Mouse (Mus musculus): ENCODE measurements at regions not wholly inside any gene's neighbourhood (a gene's known extent, or its start where the extent isn't known, plus 50 kb on each side); places are given as distances from the start of the nearest gene placed in this dataset.

DNA sequence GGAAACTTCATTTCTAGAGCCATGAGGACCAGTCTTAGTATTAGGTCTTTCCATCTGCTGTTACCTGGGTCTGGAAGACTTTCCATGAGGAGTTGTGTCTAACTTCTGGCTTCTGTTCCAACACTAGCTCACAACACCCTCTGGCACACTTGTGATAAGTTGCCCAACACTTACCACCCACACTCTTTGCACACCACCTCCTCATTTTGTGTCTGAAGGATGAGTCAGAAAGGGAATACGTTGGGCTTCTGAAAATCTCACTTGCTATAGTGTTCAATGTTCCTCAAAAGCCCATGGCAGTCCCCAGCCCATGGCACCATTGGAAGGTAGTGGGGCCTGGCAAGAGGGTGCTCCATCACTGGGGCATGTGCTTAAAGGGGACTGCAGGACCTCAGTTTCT, 161.5 kb downstream of the Cartpt start:
- Histone ChIP-seq H3K4me3 (ENCODE audit: low read depth, low read length) (no peak overlapping the region), H3K27me3 (ENCODE audit: control insufficient read depth, insufficient read depth, low read length) (no peaks in the 10 kb centered on the region), H3K27ac (ENCODE audit: low read depth, low read length) (no peak overlapping the region), H3K36me3 (ENCODE audit: control insufficient read depth, insufficient read depth, low read length) (no peaks in the 10 kb centered on the region), H3K4me2 (replicated peaks; ENCODE audit: low read depth, low read length) (no peak overlapping the region), H3K9ac (ENCODE audit: low read depth, low read length) (no peak overlapping the region), H3K9me3 (ENCODE audit: control insufficient read depth, low read length) (no peaks in the 10 kb centered on the region), H3K4me1 (replicated peaks; ENCODE audit: control insufficient read depth, insufficient read depth, low read length) (no peaks in the 10 kb centered on the region; the same call in 1 of the 2 replicates)
- 78% methylated on average over 1 of the region's 1 CpGs for WGBS
- DNase-seq (ENCODE audit: low spot score) = no peak
- ATAC-seq (ENCODE audit: low FRiP score) = no peak

DNA sequence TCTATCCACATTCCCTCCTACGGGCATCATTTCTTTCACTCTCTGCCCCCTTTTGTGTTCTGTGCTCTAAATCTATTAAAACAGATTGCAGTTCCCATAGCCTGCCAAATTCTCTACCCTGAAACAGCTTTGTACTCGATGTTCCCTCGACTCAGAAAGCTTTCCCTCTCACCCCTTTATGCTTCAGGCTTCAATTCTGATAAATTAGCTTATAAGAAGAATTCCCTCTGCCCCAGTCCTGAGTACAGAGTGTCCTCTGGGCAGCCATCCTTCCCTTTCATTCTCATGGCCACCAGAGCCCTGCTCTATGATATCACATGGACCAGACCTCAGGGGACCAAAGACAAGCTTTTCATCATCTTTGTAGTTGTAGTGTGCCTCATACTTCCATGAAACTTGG, 163.6 kb downstream of the Cartpt start:
- no peak overlapping the region for H3K9ac ChIP-seq (ENCODE audit: low read depth, low read length)
- H3K4me2 ChIP-seq (replicated peaks; ENCODE audit: low read depth, low read length) = no peak overlapping the region
- no peaks in the 10 kb centered on the region for H3K9me3 ChIP-seq (ENCODE audit: control insufficient read depth, low read length)
- 77% methylated on average over 3 of the region's 3 CpGs for WGBS
- no peak for DNase-seq (ENCODE audit: low spot score)
- H3K4me1 ChIP-seq (replicated peaks; ENCODE audit: control insufficient read depth, insufficient read depth, low read length) = no peaks in the 10 kb centered on the region
- no peaks in the 10 kb centered on the region for H3K36me3 ChIP-seq (ENCODE audit: control insufficient read depth, insufficient read depth, low read length)
- no peak overlapping the region for H3K4me3 ChIP-seq (ENCODE audit: low read depth, low read length)
- H3K27me3 ChIP-seq (ENCODE audit: control insufficient read depth, insufficient read depth, low read length) = no peaks in the 10 kb centered on the region
- ATAC-seq (ENCODE audit: low FRiP score) = no peak
- H3K27ac ChIP-seq (ENCODE audit: low read depth, low read length) = no peak overlapping the region

DNA sequence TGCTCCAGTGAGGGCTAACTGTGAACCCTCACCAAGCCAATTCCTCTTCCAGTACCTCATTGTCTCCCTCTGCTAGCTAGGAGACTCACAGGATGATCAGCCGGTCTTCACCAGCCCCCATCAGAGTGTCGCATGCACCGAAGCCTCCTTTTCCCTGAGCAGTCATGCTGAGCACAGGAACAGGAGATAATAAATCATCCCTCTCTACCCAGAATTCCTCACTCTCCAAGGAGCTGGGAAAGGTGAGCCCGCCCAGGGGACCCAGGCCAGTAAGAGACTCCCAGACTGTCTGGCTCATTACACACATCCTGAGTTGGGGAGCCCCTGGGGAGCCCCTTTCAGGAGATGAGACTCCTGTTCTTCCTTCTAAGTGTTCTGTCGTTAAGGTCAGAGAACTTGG, 171.7 kb downstream of the Cartpt start:
- H3K9me3 ChIP-seq (ENCODE audit: control insufficient read depth, low read length) = no peaks in the 10 kb centered on the region
- no peaks in the 10 kb centered on the region for H3K4me1 ChIP-seq (replicated peaks; ENCODE audit: control insufficient read depth, insufficient read depth, low read length)
- no peaks in the 10 kb centered on the region for H3K36me3 ChIP-seq (ENCODE audit: control insufficient read depth, insufficient read depth, low read length)
- H3K9ac ChIP-seq (ENCODE audit: low read depth, low read length) = no peak overlapping the region
- WGBS = 41% methylated on average over 5 of the region's 5 CpGs
- H3K27ac ChIP-seq (ENCODE audit: low read depth, low read length) = no peak overlapping the region
- H3K4me3 ChIP-seq (ENCODE audit: low read depth, low read length) = no peak overlapping the region
- DNase-seq (ENCODE audit: low spot score) (no peak), ATAC-seq (ENCODE audit: low FRiP score) (0 out of 2 replicates have a peak, but pooled peaks have one; percentile 33)
- no peaks in the 10 kb centered on the region for H3K27me3 ChIP-seq (ENCODE audit: control insufficient read depth, insufficient read depth, low read length)
- no peak overlapping the region for H3K4me2 ChIP-seq (replicated peaks; ENCODE audit: low read depth, low read length)

DNA sequence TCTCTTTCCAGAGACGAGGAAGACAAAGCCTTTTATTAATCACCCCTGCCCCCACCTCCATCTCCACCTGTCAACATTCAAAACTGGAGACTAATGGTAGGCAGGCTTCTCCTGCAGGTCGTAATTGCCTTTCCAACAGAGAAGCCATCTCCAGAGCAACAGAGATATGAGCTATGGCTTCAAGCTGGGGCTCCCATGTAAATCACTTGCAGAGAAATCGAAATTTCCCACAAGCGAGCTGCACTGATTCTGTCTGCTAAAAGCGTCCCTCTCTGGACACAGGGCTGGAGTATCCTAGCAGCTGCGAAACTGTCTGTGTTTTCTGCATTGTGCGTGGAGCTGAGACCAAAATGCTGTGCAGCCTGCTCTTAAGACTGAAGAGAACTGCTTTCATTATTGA, 176.6 kb downstream of the Cartpt start:
- H3K9ac ChIP-seq (ENCODE audit: low read depth, low read length) = no peak overlapping the region
- WGBS = 53% methylated on average over 7 of the region's 7 CpGs
- H3K4me1 ChIP-seq (replicated peaks; ENCODE audit: control insufficient read depth, insufficient read depth, low read length) = no peaks in the 10 kb centered on the region; the same call in 1 of the 2 replicates
- H3K9me3 ChIP-seq (ENCODE audit: control insufficient read depth, low read length) = no peaks in the 10 kb centered on the region
- no peaks in the 10 kb centered on the region for H3K36me3 ChIP-seq (ENCODE audit: control insufficient read depth, insufficient read depth, low read length)
- no peaks in the 10 kb centered on the region for H3K27me3 ChIP-seq (ENCODE audit: control insufficient read depth, insufficient read depth, low read length)
- DNase-seq (ENCODE audit: low spot score) = peak; percentile 33
- peak overlapping the region; percentile 52 for H3K27ac ChIP-seq (ENCODE audit: low read depth, low read length)
- peak; percentile 79 for ATAC-seq (ENCODE audit: low FRiP score)
- H3K4me3 ChIP-seq (ENCODE audit: low read depth, low read length) = no peak overlapping the region
- no peak overlapping the region for H3K4me2 ChIP-seq (replicated peaks; ENCODE audit: low read depth, low read length)

DNA sequence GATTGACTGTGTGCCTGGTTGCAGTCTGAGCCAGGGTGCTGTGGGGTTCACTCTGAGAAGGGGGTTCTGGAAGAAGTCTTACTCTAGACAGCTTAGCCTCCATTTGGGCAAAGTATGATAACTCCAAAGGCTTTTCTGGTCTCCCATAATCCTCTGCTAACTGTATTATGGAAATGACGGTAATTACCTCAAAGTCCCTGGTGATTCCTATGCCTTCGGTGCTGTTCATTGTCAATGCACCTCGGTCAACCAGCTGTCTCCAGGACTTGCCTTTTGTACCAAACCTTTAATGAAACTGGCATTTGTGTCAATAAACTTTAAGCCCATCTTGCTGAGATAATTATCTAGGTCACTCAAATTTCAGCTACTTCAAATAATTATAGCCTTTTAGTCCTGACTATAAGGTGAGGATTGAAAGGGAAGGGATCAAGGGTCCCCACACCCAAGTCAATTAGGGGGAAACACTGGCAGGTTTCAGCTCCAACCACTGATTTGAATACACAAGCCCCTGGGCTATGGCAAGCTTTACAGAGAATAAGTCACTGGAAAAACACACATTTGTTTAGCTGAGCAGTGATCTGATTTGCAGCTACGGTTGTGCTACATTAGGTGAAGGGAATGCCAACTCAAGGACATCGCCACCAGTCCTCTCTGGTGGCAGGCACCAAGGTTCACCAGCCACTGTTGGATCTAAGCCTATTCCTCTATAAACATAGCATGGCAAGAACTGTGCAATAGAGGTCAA, 177.5 kb downstream of the Cartpt start:
- Histone ChIP-seq H3K9me3 (ENCODE audit: control insufficient read depth, low read length) (no peaks in the 10 kb centered on the region), H3K36me3 (ENCODE audit: control insufficient read depth, insufficient read depth, low read length) (no peaks in the 10 kb centered on the region), H3K27me3 (ENCODE audit: control insufficient read depth, insufficient read depth, low read length) (no peaks in the 10 kb centered on the region), H3K4me3 (ENCODE audit: low read depth, low read length) (no peak overlapping the region), H3K27ac (ENCODE audit: low read depth, low read length) (peak overlapping the region; percentile 52), H3K4me1 (replicated peaks; ENCODE audit: control insufficient read depth, insufficient read depth, low read length) (no peaks in the 10 kb centered on the region; the same call in 1 of the 2 replicates), H3K9ac (ENCODE audit: low read depth, low read length) (no peak overlapping the region), H3K4me2 (replicated peaks; ENCODE audit: low read depth, low read length) (no peak overlapping the region)
- ATAC-seq (ENCODE audit: low FRiP score) = no peak
- WGBS = 72% methylated on average over 5 of the region's 5 CpGs
- DNase-seq (ENCODE audit: low spot score) = peak; percentile 21

DNA sequence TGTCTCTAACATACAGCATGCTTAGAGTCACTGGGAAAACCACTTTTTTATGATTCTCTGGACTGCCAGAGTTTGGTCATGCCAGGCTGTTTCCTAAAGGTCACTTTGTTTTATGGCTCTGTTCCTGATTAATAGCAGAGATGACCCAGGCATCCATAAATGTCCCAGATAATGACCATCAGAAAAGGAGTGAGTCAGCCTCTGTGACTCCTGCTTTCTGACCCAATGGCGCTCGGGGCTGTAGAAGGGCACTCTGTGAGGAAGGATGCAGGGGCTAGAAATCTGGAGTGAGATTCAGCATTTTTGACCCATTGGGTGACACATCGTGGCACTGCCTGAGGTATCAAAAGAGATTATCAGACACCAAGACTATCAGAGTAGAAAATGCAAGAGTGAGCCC, 180.3 kb downstream of the Cartpt start:
- ATAC-seq (ENCODE audit: low FRiP score) (no peak), DNase-seq (ENCODE audit: low spot score) (no peak)
- H3K36me3 ChIP-seq (ENCODE audit: control insufficient read depth, insufficient read depth, low read length) = no peaks in the 10 kb centered on the region
- no peaks in the 10 kb centered on the region for H3K27me3 ChIP-seq (ENCODE audit: control insufficient read depth, insufficient read depth, low read length)
- H3K9ac ChIP-seq (ENCODE audit: low read depth, low read length) = no peak overlapping the region
- H3K9me3 ChIP-seq (ENCODE audit: control insufficient read depth, low read length) = no peaks in the 10 kb centered on the region
- no peak overlapping the region for H3K4me2 ChIP-seq (replicated peaks; ENCODE audit: low read depth, low read length)
- H3K27ac ChIP-seq (ENCODE audit: low read depth, low read length) = no peak overlapping the region
- H3K4me3 ChIP-seq (ENCODE audit: low read depth, low read length) = no peak overlapping the region
- WGBS = 86% methylated on average over 3 of the region's 3 CpGs
- no peaks in the 10 kb centered on the region; the same call in 1 of the 2 replicates for H3K4me1 ChIP-seq (replicated peaks; ENCODE audit: control insufficient read depth, insufficient read depth, low read length)

DNA sequence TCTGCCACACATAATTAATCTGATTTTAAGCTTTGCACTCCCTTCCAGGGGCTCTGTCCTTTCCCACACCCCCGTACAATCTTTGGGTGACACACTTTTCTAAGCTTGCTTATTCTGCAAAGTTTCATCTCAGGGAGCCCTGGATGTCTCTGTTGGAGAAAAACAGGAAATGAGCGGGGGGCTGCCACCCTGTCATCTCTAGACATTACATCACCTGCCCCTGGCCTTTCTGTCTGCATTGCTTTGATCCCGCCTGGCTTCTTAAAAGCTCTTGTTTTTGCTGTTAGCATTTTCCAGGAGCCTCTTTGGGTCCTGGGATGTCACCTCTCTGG, 180.2 kb upstream of the Map1b start:
- 63% methylated on average over 3 of the region's 3 CpGs for WGBS
- H3K27me3 ChIP-seq (ENCODE audit: control insufficient read depth, insufficient read depth, low read length) = no peaks in the 10 kb centered on the region
- ATAC-seq (ENCODE audit: low FRiP score) = no peak
- no peak for DNase-seq (ENCODE audit: low spot score)
- no peaks in the 10 kb centered on the region for H3K36me3 ChIP-seq (ENCODE audit: control insufficient read depth, insufficient read depth, low read length)
- no peaks in the 10 kb centered on the region for H3K4me1 ChIP-seq (replicated peaks; ENCODE audit: control insufficient read depth, insufficient read depth, low read length)
- H3K9me3 ChIP-seq (ENCODE audit: control insufficient read depth, low read length) = no peaks in the 10 kb centered on the region
- no peak overlapping the region for H3K9ac ChIP-seq (ENCODE audit: low read depth, low read length)
- no peak overlapping the region for H3K4me2 ChIP-seq (replicated peaks; ENCODE audit: low read depth, low read length)
- H3K4me3 ChIP-seq (ENCODE audit: low read depth, low read length) = no peak overlapping the region
- H3K27ac ChIP-seq (ENCODE audit: low read depth, low read length) = no peak overlapping the region

DNA sequence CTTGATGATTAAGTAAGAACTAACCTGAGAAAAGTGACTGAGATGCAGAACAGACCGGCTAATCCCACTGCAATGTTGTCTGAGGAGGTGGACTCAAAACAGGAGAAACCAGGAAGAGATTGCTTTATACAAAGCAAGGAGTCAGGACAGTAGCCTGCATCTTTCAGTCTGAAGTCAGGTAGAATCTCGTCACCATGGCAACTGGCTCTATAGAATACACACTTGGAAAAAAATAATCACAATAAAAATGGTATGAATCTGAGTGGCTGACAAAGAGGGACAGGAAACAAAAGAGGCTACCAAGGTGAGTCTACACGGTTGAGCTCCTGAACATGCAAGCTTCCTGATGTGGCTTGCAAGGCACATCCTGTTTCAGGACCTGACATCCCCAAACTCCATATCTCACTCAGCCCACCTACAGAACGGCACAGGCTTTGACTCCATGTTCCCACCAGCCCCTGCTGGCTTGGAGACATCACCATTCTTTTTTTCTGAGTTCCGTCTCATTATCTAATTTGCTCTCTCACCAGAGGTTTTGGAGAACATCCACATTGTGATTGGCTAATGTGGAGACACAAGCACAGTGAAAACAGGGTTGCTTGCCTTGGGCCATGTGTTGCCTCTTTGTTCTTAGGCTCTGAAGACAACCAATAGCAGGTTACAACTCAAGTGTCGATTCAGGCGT, 179.7 kb upstream of the Map1b start:
- no peak for ATAC-seq (ENCODE audit: low FRiP score)
- no peaks in the 10 kb centered on the region for H3K36me3 ChIP-seq (ENCODE audit: control insufficient read depth, insufficient read depth, low read length)

DNA sequence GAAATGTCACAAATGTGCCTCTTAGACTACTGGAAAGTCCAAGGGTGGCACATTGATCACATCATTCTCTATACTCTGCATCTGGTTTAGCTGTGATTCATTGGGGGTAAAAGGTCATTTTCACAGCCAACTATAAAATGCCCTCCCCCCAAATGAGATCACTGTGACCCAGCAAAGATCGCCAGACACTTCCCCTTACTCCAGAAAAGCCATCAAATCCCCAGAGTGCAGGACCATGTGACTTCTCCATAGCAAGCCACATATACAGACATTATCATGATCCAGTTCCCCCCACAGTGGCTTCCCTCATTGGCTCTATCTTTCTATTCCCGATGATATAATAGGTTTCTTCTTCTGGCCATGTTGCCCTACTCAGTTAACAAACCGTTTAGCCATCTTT, 163.6 kb upstream of the Map1b start:
- no peaks in the 10 kb centered on the region for H3K36me3 ChIP-seq (ENCODE audit: control insufficient read depth, insufficient read depth, low read length)
- DNase-seq (ENCODE audit: low spot score) (no peak), ATAC-seq (ENCODE audit: low FRiP score) (no peak)
- no peak overlapping the region for H3K9ac ChIP-seq (ENCODE audit: low read depth, low read length)
- no peaks in the 10 kb centered on the region for H3K27me3 ChIP-seq (ENCODE audit: control insufficient read depth, insufficient read depth, low read length)
- H3K4me3 ChIP-seq (ENCODE audit: low read depth, low read length) = no peak overlapping the region
- H3K9me3 ChIP-seq (ENCODE audit: control insufficient read depth, low read length) = no peaks in the 10 kb centered on the region
- WGBS = 88% methylated on average over 3 of the region's 3 CpGs
- H3K27ac ChIP-seq (ENCODE audit: low read depth, low read length) = no peak overlapping the region
- no peaks in the 10 kb centered on the region for H3K4me1 ChIP-seq (replicated peaks; ENCODE audit: control insufficient read depth, insufficient read depth, low read length)
- no peak overlapping the region for H3K4me2 ChIP-seq (replicated peaks; ENCODE audit: low read depth, low read length)

More for the DNA sequence above, 179.7 kb upstream of the Map1b start:
- H3K9me3 ChIP-seq (ENCODE audit: control insufficient read depth, low read length) = no peaks in the 10 kb centered on the region
- no peak overlapping the region for H3K4me2 ChIP-seq (replicated peaks; ENCODE audit: low read depth, low read length)
- no peak overlapping the region for H3K4me3 ChIP-seq (ENCODE audit: low read depth, low read length)
- no peaks in the 10 kb centered on the region for H3K27me3 ChIP-seq (ENCODE audit: control insufficient read depth, insufficient read depth, low read length)
- DNase-seq (ENCODE audit: low spot score) = no peak
- H3K9ac ChIP-seq (ENCODE audit: low read depth, low read length) = no peak overlapping the region
- H3K4me1 ChIP-seq (replicated peaks; ENCODE audit: control insufficient read depth, insufficient read depth, low read length) = no peaks in the 10 kb centered on the region
- 74% methylated on average over 7 of the region's 7 CpGs for WGBS
- H3K27ac ChIP-seq (ENCODE audit: low read depth, low read length) = no peak overlapping the region
